Mouse (Mus musculus) lung, adult 2 months (tissue): ENCODE results near the gene Ifitm5.

ENCODE experiments used
- CTCF ChIP-seq: fragments of 200-500 bp; IDR thresholded peaks from 2 replicates; pipeline ENCODE4 v1.5.1; 2011; ENCODE audit warnings: mild to moderate bottlenecking, low read length, control low read depth; ENCODE audit not compliant: insufficient read depth
- POLR2A ChIP-seq: fragments of 200-500 bp; IDR thresholded peaks from 2 replicates; pipeline ENCODE4 v1.6.1; 2011; ENCODE audit warnings: low read depth, mild to moderate bottlenecking, control low read depth, low read length, borderline replicate concordance; ENCODE audit errors: extremely low read depth

GRCm38 (mm10) chr7:140907131-140907530 is 43.0 kb downstream of the Ifitm5 start:
- no peak for TF ChIP-seq CTCF
- no peak for TF ChIP-seq POLR2A
